Mouse (Mus musculus): Measurements from ENCODE around the gene Teddm3.
"Not testable (repeated sequence)": the region's sequence is repeated elsewhere in the genome, so short reads cannot be mapped to it uniquely, and the experiment has no call there.

Gene Teddm3

GRCm38 (mm10) chr16:21151564-21152361 is 2.0 kb downstream of the Teddm3 start:
- no peak for DNase-seq (ENCODE audit: low read depth, low spot score)

DNA sequence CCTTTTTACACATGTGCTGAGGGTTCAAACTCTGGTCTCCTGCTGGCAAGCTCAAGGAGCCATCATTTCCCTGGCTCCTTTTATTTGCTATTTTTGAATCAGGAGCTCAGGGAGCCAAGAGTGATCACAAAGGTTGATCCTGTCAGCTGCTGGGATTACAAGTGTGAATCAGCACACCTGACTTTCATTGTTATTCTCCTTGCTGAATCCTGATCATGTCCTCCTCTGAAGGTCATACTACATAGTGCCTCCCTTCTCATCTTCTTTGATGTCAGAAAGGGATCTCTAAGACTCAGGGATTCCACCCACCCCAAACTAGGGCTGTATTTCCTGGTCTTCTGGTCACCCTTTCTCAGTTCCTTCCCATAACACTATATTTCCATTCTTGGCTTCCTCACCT is 3.9 kb downstream of the Teddm3 start:
- DNase-seq (ENCODE audit: low read depth, low spot score): no peak

- DNase-seq (ENCODE audit: low read depth, low spot score): not testable (repeated sequence)
These were observed 5.3 kb downstream of the Teddm3 start for GRCm38 (mm10) chr16:21148451-21148850.

DNA sequence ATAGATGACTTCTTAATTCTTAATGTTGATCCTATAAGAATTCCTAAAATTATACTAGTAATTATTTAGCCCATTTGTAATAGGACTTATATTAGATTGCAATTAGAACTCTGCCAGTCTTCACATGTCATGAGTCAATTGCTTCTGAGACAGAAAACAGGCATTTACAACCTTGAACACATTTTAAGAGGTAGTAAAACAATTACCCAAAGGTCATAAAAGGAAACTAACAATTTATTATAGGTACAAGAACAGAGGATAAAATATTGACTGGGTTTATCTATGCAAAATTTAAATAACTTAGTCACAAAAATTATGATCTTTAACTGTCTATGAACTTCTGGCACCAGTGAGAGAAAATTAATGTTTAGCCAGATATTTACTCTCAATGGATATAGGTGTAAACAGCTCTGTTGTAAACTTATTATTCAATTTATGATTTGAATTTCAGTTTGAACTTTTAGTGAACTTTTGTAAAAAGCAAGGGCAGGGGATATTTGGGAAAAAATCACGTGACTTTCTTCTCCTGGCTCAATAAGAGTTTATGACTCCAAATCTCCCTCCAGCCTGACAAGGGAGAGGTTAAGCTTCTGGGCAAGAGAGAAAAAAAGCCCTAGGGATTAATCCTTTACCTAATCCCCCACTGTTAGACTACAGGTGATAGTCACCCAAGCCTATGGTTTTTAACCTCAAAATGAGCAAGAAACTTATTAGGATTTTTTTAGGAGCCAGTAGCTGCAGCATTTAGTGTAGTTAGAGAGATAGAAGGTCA is 17.3 kb downstream of the Teddm3 start:
- DNase-seq (ENCODE audit: low read depth, low spot score): no peak

DNA sequence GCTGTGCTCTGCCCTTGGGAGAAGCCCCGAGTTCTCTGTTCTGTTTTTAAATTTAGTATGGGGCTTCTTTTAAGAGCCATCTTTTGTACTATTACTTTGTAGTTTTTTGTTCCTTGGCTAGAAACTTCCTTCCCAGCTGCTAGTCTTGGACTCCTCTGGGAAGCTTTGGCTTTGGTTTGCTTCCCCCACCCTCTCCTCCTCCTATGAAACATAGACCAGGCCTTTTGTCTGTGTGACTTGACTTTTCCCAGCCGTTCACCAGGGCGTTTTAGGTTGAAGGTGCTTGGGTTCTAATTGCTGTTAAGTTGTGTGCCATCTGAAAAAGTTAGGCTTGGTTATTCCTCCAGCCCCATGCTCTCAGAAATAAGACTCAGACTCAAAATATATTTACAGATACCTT is 26.1 kb downstream of the Teddm3 start:
- DNase-seq (ENCODE audit: low read depth, low spot score): not testable (repeated sequence)

GRCm38 (mm10) chr16:21122776-21123175 is 31.0 kb downstream of the Teddm3 start:
- DNase-seq (ENCODE audit: low read depth, low spot score): not testable (repeated sequence)

DNA sequence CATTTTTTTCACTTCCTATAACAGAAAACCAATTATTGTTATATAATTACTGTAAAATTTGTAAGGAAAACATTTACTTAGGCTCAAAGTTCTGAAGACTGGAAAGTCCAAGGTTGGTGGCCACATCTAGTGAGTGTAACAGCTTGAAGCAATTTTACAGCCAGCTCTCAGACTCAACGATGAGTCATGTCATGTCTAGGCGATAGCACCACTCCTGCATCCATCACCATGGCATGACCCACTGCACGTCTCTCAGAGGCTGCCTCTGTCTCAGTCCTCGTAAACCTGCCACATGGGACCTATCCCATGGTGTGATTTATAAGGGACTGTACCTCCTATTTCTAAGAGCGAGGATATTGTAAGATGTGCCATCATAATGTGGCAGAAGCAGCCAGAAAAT is 37.7 kb downstream of the Teddm3 start:
- DNase-seq (ENCODE audit: low read depth, low spot score): no peak

DNA sequence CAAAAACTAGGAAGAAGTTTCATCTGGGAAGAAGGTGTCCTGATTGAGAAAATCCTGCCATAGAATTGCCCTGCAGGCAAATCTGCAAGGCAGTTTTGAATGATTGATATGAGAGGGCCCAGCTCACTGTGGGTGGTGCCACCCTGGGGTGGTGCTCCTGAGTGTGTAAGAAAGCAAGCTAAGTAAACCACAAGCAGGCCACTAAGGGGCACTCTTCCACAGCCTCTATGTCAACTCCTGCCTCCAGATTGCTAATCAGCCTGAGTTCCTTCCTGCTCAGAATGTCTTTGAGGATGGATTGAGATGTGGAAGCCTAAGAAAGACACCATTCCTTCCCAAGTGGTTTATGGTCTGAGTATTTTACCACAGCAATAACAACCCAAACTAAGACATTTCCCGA is 44.3 kb downstream of the Teddm3 start:
- DNase-seq (ENCODE audit: low read depth, low spot score): no peak

All from retina, adult 2 months (tissue).